Mouse (Mus musculus) erythroblast, embryonic 14.5 days (primary cell): ENCODE data around the gene Stxbp4.

ENCODE experiments used
- GATA1 ChIP-seq: IDR thresholded peaks from 2 replicates; pipeline ENCODE4 v1.6.1; 2012; ENCODE audit warnings: low read length, inconsistent platforms, mixed read lengths
- TAL1 ChIP-seq: IDR thresholded peaks from 3 replicates; pipeline ENCODE4 v1.6.1; 2012; ENCODE audit warnings: low read length, inconsistent platforms, mixed read lengths

DNA sequence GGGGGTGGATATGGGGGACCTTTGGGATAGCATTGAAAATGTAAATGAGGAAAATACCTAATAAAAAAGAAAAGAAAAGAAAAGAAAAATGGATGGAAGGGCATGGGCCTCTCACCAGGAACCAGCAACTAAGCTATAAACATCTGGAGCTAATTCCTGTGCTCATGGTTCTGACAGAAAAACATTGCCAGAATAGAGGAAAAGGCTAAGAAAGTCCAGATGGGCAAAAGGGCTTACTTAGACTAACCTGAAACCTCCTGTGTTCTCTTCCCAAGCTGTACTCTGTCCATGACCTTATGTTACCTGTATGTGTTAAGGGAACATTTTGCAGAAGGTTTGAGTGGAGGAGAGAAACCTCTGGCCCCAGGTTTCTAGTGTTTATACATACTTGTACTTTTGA lies 25.8 kb downstream of the Stxbp4 start:
- TF ChIP-seq GATA1 (no peak), TAL1 (no peak)
